Mouse (Mus musculus): Measurements from ENCODE around the gene Dido1. TPM values are rescaled to one million over a fixed set of nuclear protein-coding genes. Genes with fewer than 3 reads are reported as not detected.

Gene Dido1
- polyA plus RNA-seq, 1 experiment from 2014 or later = 16.4 TPM

GRCm38 (mm10) chr2:180662008-180662407, 47.8 kb downstream of the Dido1 start:
- ATAC-seq (ENCODE audit: insufficient number of reproducible peaks, insufficient read depth, low FRiP score, low read depth) = no peak
- Histone ChIP-seq H3K4me3 (ENCODE audit: control insufficient read depth in 1 of 2, insufficient read depth in 1 of 2, low read depth in 1 of 2, low read length in 2 of 2) (no peak overlapping the region), H3K9ac (ENCODE audit: low read length) (no peak overlapping the region), H3K27ac (replicated peaks in 1 of 2; ENCODE audit: control insufficient read depth in 1 of 2, insufficient read depth in 1 of 2, low read depth in 2 of 2, low read length in 2 of 2) (no peak overlapping the region), H3K27me3 (ENCODE audit: control insufficient read depth, insufficient read depth, low read length) (no peaks in the 10 kb centered on the region), H3K9me3 (ENCODE audit: control insufficient read depth, low read length) (no peaks in the 10 kb centered on the region), H3K4me2 (ENCODE audit: low read length) (no peak overlapping the region), H3K4me1 (ENCODE audit: control insufficient read depth in 2 of 2, insufficient read depth in 2 of 2, low read length in 2 of 2) (no peaks in the 10 kb centered on the region; a peak in 1 of 4 replicates), H3K36me3 (ENCODE audit: control insufficient read depth, insufficient read depth, low read length) (peaks cover 54% of the 10 kb centered on the region)
- WGBS = 73% methylated on average over 4 of the region's 4 CpGs

DNA sequence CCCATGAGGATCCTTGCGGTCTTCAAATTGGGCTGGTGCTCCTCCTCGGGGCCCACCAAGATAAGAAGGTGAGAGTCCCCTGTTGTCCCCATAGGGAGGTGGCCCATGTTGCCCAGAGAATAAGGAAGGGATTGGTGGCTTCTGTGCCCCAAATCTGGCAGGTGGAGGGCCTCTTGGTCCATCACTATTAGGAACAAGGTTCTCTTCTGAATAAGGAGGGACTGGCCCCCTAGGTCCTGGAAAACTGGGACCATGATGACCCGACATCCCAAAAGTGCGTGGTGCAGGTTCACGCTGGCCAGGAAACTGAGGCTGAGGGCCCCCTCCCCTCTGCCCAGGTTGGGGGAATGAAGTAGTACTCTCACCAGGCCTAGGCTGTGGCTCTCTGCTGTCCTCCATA, 49.3 kb downstream of the Dido1 start:
- Histone ChIP-seq H3K9me3 (ENCODE audit: control insufficient read depth, low read length) (no peaks in the 10 kb centered on the region), H3K27me3 (ENCODE audit: control insufficient read depth, insufficient read depth, low read length) (no peaks in the 10 kb centered on the region), H3K4me2 (ENCODE audit: low read length) (no peak overlapping the region), H3K4me3 (ENCODE audit: control insufficient read depth in 1 of 2, insufficient read depth in 1 of 2, low read depth in 1 of 2, low read length in 2 of 2) (no peak overlapping the region), H3K27ac (replicated peaks in 1 of 2; ENCODE audit: control insufficient read depth in 1 of 2, insufficient read depth in 1 of 2, low read depth in 2 of 2, low read length in 2 of 2) (no peak overlapping the region), H3K4me1 (ENCODE audit: control insufficient read depth in 2 of 2, insufficient read depth in 2 of 2, low read length in 2 of 2) (no peaks in the 10 kb centered on the region; a peak in 1 of 4 replicates), H3K9ac (ENCODE audit: low read length) (no peak overlapping the region), H3K36me3 (ENCODE audit: control insufficient read depth, insufficient read depth, low read length) (peaks cover 39% of the 10 kb centered on the region)
- WGBS = 84% methylated on average over 5 of the region's 5 CpGs
- ATAC-seq (ENCODE audit: insufficient number of reproducible peaks, insufficient read depth, low FRiP score, low read depth) = no peak

- no peak for ATAC-seq (ENCODE audit: insufficient number of reproducible peaks, insufficient read depth, low FRiP score, low read depth)
- Histone ChIP-seq H3K36me3 (ENCODE audit: control insufficient read depth, insufficient read depth, low read length) (peaks cover 30% of the 10 kb centered on the region), H3K27ac (replicated peaks in 1 of 2; ENCODE audit: control insufficient read depth in 1 of 2, insufficient read depth in 1 of 2, low read depth in 2 of 2, low read length in 2 of 2) (no peak overlapping the region), H3K9ac (ENCODE audit: low read length) (peak overlapping the region; percentile 64), H3K27me3 (ENCODE audit: control insufficient read depth, insufficient read depth, low read length) (no peaks in the 10 kb centered on the region), H3K4me1 (ENCODE audit: control insufficient read depth in 2 of 2, insufficient read depth in 2 of 2, low read length in 2 of 2) (no peaks in the 10 kb centered on the region; a peak in 1 of 4 replicates), H3K9me3 (ENCODE audit: control insufficient read depth, low read length) (no peaks in the 10 kb centered on the region), H3K4me3 (ENCODE audit: control insufficient read depth in 1 of 2, insufficient read depth in 1 of 2, low read depth in 1 of 2, low read length in 2 of 2) (peak overlapping the region; percentile 0 to 14; a peak in 3 of 4 replicates), H3K4me2 (ENCODE audit: low read length) (peak overlapping the region; percentile 59)
- 34% methylated on average over 42 of the region's 42 CpGs for WGBS
Observed at GRCm38 (mm10) chr2:180659353-180660150, 50.2 kb downstream of the Dido1 start.

GRCm38 (mm10) chr2:180658381-180658780, 51.4 kb downstream of the Dido1 start:
- Histone ChIP-seq H3K9ac (ENCODE audit: low read length) (no peak overlapping the region), H3K4me2 (ENCODE audit: low read length) (no peak overlapping the region), H3K4me3 (ENCODE audit: control insufficient read depth in 1 of 2, insufficient read depth in 1 of 2, low read depth in 1 of 2, low read length in 2 of 2) (no peak overlapping the region), H3K27me3 (ENCODE audit: control insufficient read depth, insufficient read depth, low read length) (no peaks in the 10 kb centered on the region), H3K36me3 (ENCODE audit: control insufficient read depth, insufficient read depth, low read length) (peaks cover 26% of the 10 kb centered on the region), H3K27ac (replicated peaks in 1 of 2; ENCODE audit: control insufficient read depth in 1 of 2, insufficient read depth in 1 of 2, low read depth in 2 of 2, low read length in 2 of 2) (no peak overlapping the region), H3K4me1 (ENCODE audit: control insufficient read depth in 2 of 2, insufficient read depth in 2 of 2, low read length in 2 of 2) (no peaks in the 10 kb centered on the region; a peak in 1 of 4 replicates), H3K9me3 (ENCODE audit: control insufficient read depth, low read length) (no peaks in the 10 kb centered on the region)
- 85% methylated on average over 5 of the region's 5 CpGs for WGBS
- ATAC-seq (ENCODE audit: insufficient number of reproducible peaks, insufficient read depth, low FRiP score, low read depth) = no peak

- no peaks in the 10 kb centered on the region for H3K9me3 ChIP-seq (ENCODE audit: control insufficient read depth, low read length)
- H3K27ac ChIP-seq (replicated peaks in 1 of 2; ENCODE audit: control insufficient read depth in 1 of 2, insufficient read depth in 1 of 2, low read depth in 2 of 2, low read length in 2 of 2) = no peak overlapping the region
- no peak overlapping the region for H3K4me3 ChIP-seq (ENCODE audit: control insufficient read depth in 1 of 2, insufficient read depth in 1 of 2, low read depth in 1 of 2, low read length in 2 of 2)
- H3K36me3 ChIP-seq (ENCODE audit: control insufficient read depth, insufficient read depth, low read length) = peaks cover 24% of the 10 kb centered on the region
- H3K9ac ChIP-seq (ENCODE audit: low read length) = no peak overlapping the region
- no peaks in the 10 kb centered on the region; a peak in 1 of 4 replicates for H3K4me1 ChIP-seq (ENCODE audit: control insufficient read depth in 2 of 2, insufficient read depth in 2 of 2, low read length in 2 of 2)
- WGBS = 69% methylated on average over 4 of the region's 4 CpGs
- no peak overlapping the region for H3K4me2 ChIP-seq (ENCODE audit: low read length)
- no peak for ATAC-seq (ENCODE audit: insufficient number of reproducible peaks, insufficient read depth, low FRiP score, low read depth)
- no peaks in the 10 kb centered on the region for H3K27me3 ChIP-seq (ENCODE audit: control insufficient read depth, insufficient read depth, low read length)
Observed at GRCm38 (mm10) chr2:180657394-180658013, 52.3 kb downstream of the Dido1 start.

- Histone ChIP-seq H3K9me3 (ENCODE audit: control insufficient read depth, low read length) (no peaks in the 10 kb centered on the region), H3K4me1 (ENCODE audit: control insufficient read depth in 2 of 2, insufficient read depth in 2 of 2, low read length in 2 of 2) (no peaks in the 10 kb centered on the region; a peak in 1 of 4 replicates), H3K4me3 (ENCODE audit: control insufficient read depth in 1 of 2, insufficient read depth in 1 of 2, low read depth in 1 of 2, low read length in 2 of 2) (no peak overlapping the region), H3K27ac (replicated peaks in 1 of 2; ENCODE audit: control insufficient read depth in 1 of 2, insufficient read depth in 1 of 2, low read depth in 2 of 2, low read length in 2 of 2) (no peak overlapping the region), H3K27me3 (ENCODE audit: control insufficient read depth, insufficient read depth, low read length) (peaks cover 3% of the 10 kb centered on the region; the same call in 1 of the 2 replicates), H3K36me3 (ENCODE audit: control insufficient read depth, insufficient read depth, low read length) (0 out of 2 replicates have a peak, but pooled peaks cover 4% of the 10 kb centered on the region), H3K9ac (ENCODE audit: low read length) (no peak overlapping the region), H3K4me2 (ENCODE audit: low read length) (no peak overlapping the region)
- no peak for ATAC-seq (ENCODE audit: insufficient number of reproducible peaks, insufficient read depth, low FRiP score, low read depth)
- WGBS = 66% methylated on average over 6 of the region's 6 CpGs
Observed at GRCm38 (mm10) chr2:180655150-180655549, 54.6 kb downstream of the Dido1 start.

DNA sequence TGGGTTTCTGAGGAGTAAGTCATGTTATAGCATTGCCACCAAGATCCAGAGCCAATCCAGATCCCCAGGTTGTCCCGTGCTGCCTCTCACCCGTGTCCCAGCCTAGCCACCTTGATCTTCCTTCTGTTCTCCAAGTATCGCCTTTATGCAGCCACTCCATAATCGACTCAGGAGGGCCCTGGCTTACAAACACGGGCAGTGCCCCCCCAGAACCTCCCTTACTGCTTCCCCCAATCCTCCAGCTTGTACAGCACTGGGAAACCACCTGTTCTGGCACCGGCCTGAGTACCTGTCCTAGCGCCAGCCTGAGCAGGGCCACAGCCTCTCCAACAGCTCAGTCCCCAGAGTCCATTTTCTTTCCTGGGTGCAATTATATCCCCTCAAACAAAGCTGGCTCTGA, 55.1 kb downstream of the Dido1 start:
- peaks cover 3% of the 10 kb centered on the region; the same call in 1 of the 2 replicates for H3K27me3 ChIP-seq (ENCODE audit: control insufficient read depth, insufficient read depth, low read length)
- H3K4me2 ChIP-seq (ENCODE audit: low read length) = no peak overlapping the region
- WGBS = 78% methylated on average over 7 of the region's 7 CpGs
- H3K4me1 ChIP-seq (ENCODE audit: control insufficient read depth in 2 of 2, insufficient read depth in 2 of 2, low read length in 2 of 2) = no peaks in the 10 kb centered on the region; a peak in 1 of 4 replicates
- H3K4me3 ChIP-seq (ENCODE audit: control insufficient read depth in 1 of 2, insufficient read depth in 1 of 2, low read depth in 1 of 2, low read length in 2 of 2) = no peak overlapping the region
- ATAC-seq (ENCODE audit: insufficient number of reproducible peaks, insufficient read depth, low FRiP score, low read depth) = no peak
- H3K27ac ChIP-seq (replicated peaks in 1 of 2; ENCODE audit: control insufficient read depth in 1 of 2, insufficient read depth in 1 of 2, low read depth in 2 of 2, low read length in 2 of 2) = no peak overlapping the region
- no peaks in the 10 kb centered on the region for H3K9me3 ChIP-seq (ENCODE audit: control insufficient read depth, low read length)
- 0 out of 2 replicates have a peak, but pooled peaks cover under 1% of the 10 kb centered on the region for H3K36me3 ChIP-seq (ENCODE audit: control insufficient read depth, insufficient read depth, low read length)
- H3K9ac ChIP-seq (ENCODE audit: low read length) = no peak overlapping the region

Data from heart, embryonic 14.5 days (tissue).